Mouse (Mus musculus): ENCODE results near the gene Ttc24. TPM values are rescaled to one million over a fixed set of nuclear protein-coding genes. Genes with fewer than 3 reads are reported as not detected.

Gene Ttc24
- polyA plus RNA-seq (2014; fragmentation: Nextera tagmentation; extraction: Ambion mirVana) = not detected in 2 replicates

- no peaks in the 10 kb centered on the region for H3K27me3 ChIP-seq (replicated peaks; ENCODE audit: control insufficient read depth, insufficient read depth, low read length)
- DNase-seq (ENCODE audit: low spot score) (no peak), ATAC-seq (replicated peaks; ENCODE audit: low FRiP score, low TSS enrichment, low read depth) (no peak)
- H3K36me3 ChIP-seq (ENCODE audit: control insufficient read depth, insufficient read depth, low read length) = no peaks in the 10 kb centered on the region
- H3K4me2 ChIP-seq (ENCODE audit: low read length) = no peak within 1 kb of the TSS
- no peak within 1 kb of the TSS for H3K27ac ChIP-seq (ENCODE audit: low read depth)
- H3K4me3 ChIP-seq (ENCODE audit: low read depth, low read length) = no peak within 1 kb of the TSS
- H3K9me3 ChIP-seq (ENCODE audit: control insufficient read depth, low read length) = no peaks in the 10 kb centered on the region
- H3K4me1 ChIP-seq (replicated peaks; ENCODE audit: control insufficient read depth, insufficient read depth, low read length) = peaks cover 10% of the 10 kb centered on the region; the same call in 1 of the 2 replicates
- H3K9ac ChIP-seq (ENCODE audit: low read length) = no peak within 1 kb of the TSS
- 74% methylated on average over 4 of the region's 4 CpGs for WGBS
These were observed at the start of gene Ttc24 for GRCm38 (mm10) chr3:88078204-88078603. Ttc24 (minus strand) TSS chr3:88078304.

- Histone ChIP-seq H3K27ac (ENCODE audit: low read depth) (no peak overlapping the region), H3K9me3 (ENCODE audit: control insufficient read depth, low read length) (no peaks in the 10 kb centered on the region), H3K36me3 (ENCODE audit: control insufficient read depth, insufficient read depth, low read length) (no peaks in the 10 kb centered on the region), H3K4me1 (replicated peaks; ENCODE audit: control insufficient read depth, insufficient read depth, low read length) (no peaks in the 10 kb centered on the region; the same call in 1 of the 2 replicates), H3K27me3 (replicated peaks; ENCODE audit: control insufficient read depth, insufficient read depth, low read length) (no peaks in the 10 kb centered on the region), H3K9ac (ENCODE audit: low read length) (no peak overlapping the region), H3K4me2 (ENCODE audit: low read length) (no peak overlapping the region), H3K4me3 (ENCODE audit: low read depth, low read length) (no peak overlapping the region)
- WGBS = 53% methylated on average over 3 of the region's 3 CpGs
- ATAC-seq (replicated peaks; ENCODE audit: low FRiP score, low TSS enrichment, low read depth) (no peak), DNase-seq (ENCODE audit: low spot score) (no peak)
These were observed 49.5 kb upstream of the Ttc24 start for GRCm38 (mm10) chr3:88127636-88128035.

GRCm38 (mm10) chr3:88126181-88126580, 48.1 kb upstream of the Ttc24 start:
- no peak for ATAC-seq (replicated peaks; ENCODE audit: low FRiP score, low TSS enrichment, low read depth)
- no peaks in the 10 kb centered on the region for H3K9me3 ChIP-seq (ENCODE audit: control insufficient read depth, low read length)
- no peaks in the 10 kb centered on the region for H3K4me1 ChIP-seq (replicated peaks; ENCODE audit: control insufficient read depth, insufficient read depth, low read length)
- H3K27ac ChIP-seq (ENCODE audit: low read depth) = no peak overlapping the region
- H3K9ac ChIP-seq (ENCODE audit: low read length) = no peak overlapping the region
- H3K36me3 ChIP-seq (ENCODE audit: control insufficient read depth, insufficient read depth, low read length) = no peaks in the 10 kb centered on the region
- H3K27me3 ChIP-seq (replicated peaks; ENCODE audit: control insufficient read depth, insufficient read depth, low read length) = no peaks in the 10 kb centered on the region
- no peak for DNase-seq (ENCODE audit: low spot score)
- no peak overlapping the region for H3K4me3 ChIP-seq (ENCODE audit: low read depth, low read length)
- WGBS = 74% methylated on average over 7 of the region's 7 CpGs
- H3K4me2 ChIP-seq (ENCODE audit: low read length) = no peak overlapping the region

GRCm38 (mm10) chr3:88125195-88125594, 47.1 kb upstream of the Ttc24 start:
- DNase-seq (ENCODE audit: low spot score) (no peak), ATAC-seq (replicated peaks; ENCODE audit: low FRiP score, low TSS enrichment, low read depth) (no peak)
- WGBS = 55% methylated on average over 4 of the region's 4 CpGs
- H3K4me2 ChIP-seq (ENCODE audit: low read length) = no peak overlapping the region
- H3K27ac ChIP-seq (ENCODE audit: low read depth) = no peak overlapping the region
- H3K4me1 ChIP-seq (replicated peaks; ENCODE audit: control insufficient read depth, insufficient read depth, low read length) = no peaks in the 10 kb centered on the region
- no peak overlapping the region for H3K4me3 ChIP-seq (ENCODE audit: low read depth, low read length)
- H3K27me3 ChIP-seq (replicated peaks; ENCODE audit: control insufficient read depth, insufficient read depth, low read length) = no peaks in the 10 kb centered on the region
- H3K9ac ChIP-seq (ENCODE audit: low read length) = no peak overlapping the region
- 0 out of 2 replicates have a peak, but pooled peaks cover 6% of the 10 kb centered on the region for H3K36me3 ChIP-seq (ENCODE audit: control insufficient read depth, insufficient read depth, low read length)
- H3K9me3 ChIP-seq (ENCODE audit: control insufficient read depth, low read length) = no peaks in the 10 kb centered on the region

- ATAC-seq (replicated peaks; ENCODE audit: low FRiP score, low TSS enrichment, low read depth) (no peak), DNase-seq (ENCODE audit: low spot score) (no peak)
- Histone ChIP-seq H3K4me2 (ENCODE audit: low read length) (no peak overlapping the region), H3K9me3 (ENCODE audit: control insufficient read depth, low read length) (no peaks in the 10 kb centered on the region), H3K27ac (ENCODE audit: low read depth) (no peak overlapping the region), H3K4me1 (replicated peaks; ENCODE audit: control insufficient read depth, insufficient read depth, low read length) (no peaks in the 10 kb centered on the region), H3K27me3 (replicated peaks; ENCODE audit: control insufficient read depth, insufficient read depth, low read length) (no peaks in the 10 kb centered on the region), H3K9ac (ENCODE audit: low read length) (no peak overlapping the region), H3K4me3 (ENCODE audit: low read depth, low read length) (no peak overlapping the region), H3K36me3 (ENCODE audit: control insufficient read depth, insufficient read depth, low read length) (peaks cover 32% of the 10 kb centered on the region)
- WGBS = 72% methylated on average over 14 of the region's 14 CpGs
These were observed 43.3 kb upstream of the Ttc24 start for GRCm38 (mm10) chr3:88121164-88122131.

- no peak overlapping the region for H3K27ac ChIP-seq (ENCODE audit: low read depth)
- H3K36me3 ChIP-seq (ENCODE audit: control insufficient read depth, insufficient read depth, low read length) = peaks cover 43% of the 10 kb centered on the region
- DNase-seq (ENCODE audit: low spot score) (no peak), ATAC-seq (replicated peaks; ENCODE audit: low FRiP score, low TSS enrichment, low read depth) (no peak)
- no peaks in the 10 kb centered on the region for H3K27me3 ChIP-seq (replicated peaks; ENCODE audit: control insufficient read depth, insufficient read depth, low read length)
- H3K9me3 ChIP-seq (ENCODE audit: control insufficient read depth, low read length) = no peaks in the 10 kb centered on the region
- no peak overlapping the region for H3K4me2 ChIP-seq (ENCODE audit: low read length)
- no peaks in the 10 kb centered on the region for H3K4me1 ChIP-seq (replicated peaks; ENCODE audit: control insufficient read depth, insufficient read depth, low read length)
- H3K9ac ChIP-seq (ENCODE audit: low read length) = no peak overlapping the region
- 88% methylated on average over 19 of the region's 19 CpGs for WGBS
- no peak overlapping the region for H3K4me3 ChIP-seq (ENCODE audit: low read depth, low read length)
These were observed 42.1 kb upstream of the Ttc24 start for GRCm38 (mm10) chr3:88120117-88120651.

GRCm38 (mm10) chr3:88114396-88114795, 36.3 kb upstream of the Ttc24 start:
- ATAC-seq (replicated peaks; ENCODE audit: low FRiP score, low TSS enrichment, low read depth) = no peak
- Histone ChIP-seq H3K27ac (ENCODE audit: low read depth) (no peak overlapping the region), H3K9me3 (ENCODE audit: control insufficient read depth, low read length) (no peaks in the 10 kb centered on the region), H3K9ac (ENCODE audit: low read length) (no peak overlapping the region), H3K36me3 (ENCODE audit: control insufficient read depth, insufficient read depth, low read length) (peaks cover 90% of the 10 kb centered on the region), H3K4me3 (ENCODE audit: low read depth, low read length) (no peak overlapping the region), H3K27me3 (replicated peaks; ENCODE audit: control insufficient read depth, insufficient read depth, low read length) (no peaks in the 10 kb centered on the region), H3K4me1 (replicated peaks; ENCODE audit: control insufficient read depth, insufficient read depth, low read length) (no peaks in the 10 kb centered on the region), H3K4me2 (ENCODE audit: low read length) (no peak overlapping the region)
- WGBS = 94% methylated on average over 12 of the region's 12 CpGs
- DNase-seq (ENCODE audit: low spot score) = no peak

GRCm38 (mm10) chr3:88109126-88109525, 31.0 kb upstream of the Ttc24 start:
- H3K4me3 ChIP-seq (ENCODE audit: low read depth, low read length) = no peak overlapping the region
- no peak overlapping the region for H3K4me2 ChIP-seq (ENCODE audit: low read length)
- H3K27ac ChIP-seq (ENCODE audit: low read depth) = no peak overlapping the region
- no peaks in the 10 kb centered on the region for H3K27me3 ChIP-seq (replicated peaks; ENCODE audit: control insufficient read depth, insufficient read depth, low read length)
- no peak overlapping the region for H3K9ac ChIP-seq (ENCODE audit: low read length)
- peaks cover 90% of the 10 kb centered on the region for H3K36me3 ChIP-seq (ENCODE audit: control insufficient read depth, insufficient read depth, low read length)
- DNase-seq (ENCODE audit: low spot score) (no peak), ATAC-seq (replicated peaks; ENCODE audit: low FRiP score, low TSS enrichment, low read depth) (no peak)
- no peaks in the 10 kb centered on the region for H3K4me1 ChIP-seq (replicated peaks; ENCODE audit: control insufficient read depth, insufficient read depth, low read length)
- no peaks in the 10 kb centered on the region for H3K9me3 ChIP-seq (ENCODE audit: control insufficient read depth, low read length)
- WGBS = 93% methylated on average over 6 of the region's 6 CpGs

Data from intestine, embryonic 14.5 days (tissue).